Mouse (Mus musculus) liver, embryonic 15.5 days (tissue): ENCODE data around the gene Acsbg1. TPM values are rescaled to one million over a fixed set of nuclear protein-coding genes. Genes with fewer than 3 reads are reported as not detected.

Experiments
- ATAC-seq: fragments of 200-750 bp; cut with Nextera tagmentation; 2 replicates; pipeline ENCODE4 v1.8.0; 2017; ENCODE audit warnings: moderate number of reproducible peaks, mild to moderate bottlenecking, moderate library complexity; ENCODE audit not compliant: insufficient read depth
- H3K27ac ChIP-seq: fragments of 300-500 bp; sonication (generic); replicated peaks from 2 replicates; pipeline ENCODE4 v1.5.1; 2015; ENCODE audit warnings: mild to moderate bottlenecking, inconsistent platforms
- H3K27me3 ChIP-seq: fragments of 300-500 bp; sonication (generic); 2 replicates; pipeline ENCODE4 v1.6.1; 2015; ENCODE audit warnings: mild to moderate bottlenecking, inconsistent platforms
- H3K36me3 ChIP-seq: fragments of 300-500 bp; sonication (generic); replicated peaks from 2 replicates; pipeline ENCODE4 v1.6.1; 2015; ENCODE audit warnings: moderate library complexity, mild to moderate bottlenecking, inconsistent platforms
- H3K4me1 ChIP-seq: fragments of 300-500 bp; sonication (generic); replicated peaks from 2 replicates; pipeline ENCODE4 v1.6.1; 2015; ENCODE audit warnings: inconsistent platforms
- H3K4me2 ChIP-seq: fragments of 300-500 bp; sonication (generic); 2 replicates; pipeline ENCODE4 v1.6.1; 2015; ENCODE audit warnings: moderate library complexity, mild to moderate bottlenecking, inconsistent platforms
- H3K4me3 ChIP-seq: fragments of 300-500 bp; sonication (generic); replicated peaks from 2 replicates; pipeline ENCODE4 v1.5.1; 2015; ENCODE audit warnings: mild to moderate bottlenecking, inconsistent platforms
- H3K9ac ChIP-seq: fragments of 300-500 bp; sonication (generic); 2 replicates; pipeline ENCODE4 v1.6.1; 2015; ENCODE audit warnings: moderate library complexity, mild to moderate bottlenecking, inconsistent platforms
- H3K9me3 ChIP-seq: fragments of 300-500 bp; sonication (generic); replicated peaks from 2 replicates; pipeline ENCODE4 v1.6.1; 2016; ENCODE audit warnings: inconsistent platforms
- WGBS: fragments of 180-500 bp; shearing (Covaris S2); methylation state at CpG from one replicate; pipeline ENCODE4 v1.1.7; 2015; ENCODE audit warnings: mixed read lengths; ENCODE audit not compliant: insufficient replicate concordance; 5-methylcytosine and 5-hydroxymethylcytosine counted together
- polyA plus RNA-seq: library from polyadenylated mRNA; unstranded; fragments of >200 nt; fragmentation: Nextera tagmentation; extraction: Ambion mirVana; gene quantifications from 2 replicates; pipeline ENCODE4 v1.2.1, GENCODE M21; 2015

The Acsbg1 gene
- polyA plus RNA-seq, 1 experiment from 2014 or later, result 0.09 TPM

DNA sequence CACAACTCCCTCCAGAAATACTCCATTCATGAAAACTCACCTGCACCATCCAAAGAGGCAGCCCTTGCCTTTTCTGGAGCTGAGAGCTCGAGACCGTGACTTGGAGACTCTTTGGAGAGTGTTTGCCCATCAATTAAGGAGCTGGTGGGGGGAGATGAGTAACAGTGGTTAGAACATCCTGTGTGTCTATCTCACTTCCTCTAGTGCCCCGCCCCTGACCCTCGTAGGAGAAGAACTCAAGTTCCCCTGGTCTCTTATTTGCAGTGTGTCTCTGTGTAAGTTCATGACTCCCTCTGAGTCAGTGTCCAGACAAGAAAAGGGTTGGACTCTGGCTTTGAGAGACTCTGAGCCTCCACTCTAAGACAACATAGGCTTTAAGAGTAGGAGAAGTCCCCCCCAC lies 19.1 kb downstream of the Acsbg1 start:
- WGBS, result 11% methylated on average over 4 of the region's 4 CpGs
- Histone ChIP-seq H3K9ac (no peak overlapping the region), H3K9me3 (no peaks in the 10 kb centered on the region), H3K4me1 (no peaks in the 10 kb centered on the region; the same call in 1 of the 2 replicates), H3K27ac (no peak overlapping the region), H3K4me2 (no peak overlapping the region), H3K27me3 (no peaks in the 10 kb centered on the region; the same call in 1 of the 2 replicates), H3K4me3 (no peak overlapping the region), H3K36me3 (no peaks in the 10 kb centered on the region)
- ATAC-seq, result no peak

DNA sequence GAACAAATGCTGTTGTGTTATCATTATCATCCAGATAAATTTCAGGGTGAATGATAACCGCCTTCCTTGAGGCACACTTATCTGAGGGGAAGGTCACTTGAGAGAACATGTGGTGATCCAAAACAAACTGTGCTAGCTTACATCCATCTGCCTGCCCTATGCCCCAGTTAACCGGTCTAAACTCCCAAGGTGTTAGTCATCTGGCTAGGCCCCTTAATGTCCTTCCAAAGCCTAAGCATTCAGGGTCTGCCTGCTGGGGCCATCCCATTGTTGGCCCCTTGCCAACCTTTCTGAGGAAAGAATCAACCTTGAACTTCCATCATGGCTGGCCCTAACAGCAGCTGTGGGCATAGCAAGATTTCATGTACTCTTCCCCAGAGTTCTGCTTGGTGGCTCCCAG lies 19.5 kb downstream of the Acsbg1 start:
- Histone ChIP-seq H3K9ac (no peak overlapping the region), H3K36me3 (no peaks in the 10 kb centered on the region), H3K4me2 (no peak overlapping the region), H3K4me1 (no peaks in the 10 kb centered on the region; the same call in 1 of the 2 replicates), H3K27ac (no peak overlapping the region), H3K27me3 (no peaks in the 10 kb centered on the region; the same call in 1 of the 2 replicates), H3K9me3 (no peaks in the 10 kb centered on the region), H3K4me3 (no peak overlapping the region)
- ATAC-seq, result no peak
- 57% methylated on average over 2 of the region's 2 CpGs for WGBS

DNA sequence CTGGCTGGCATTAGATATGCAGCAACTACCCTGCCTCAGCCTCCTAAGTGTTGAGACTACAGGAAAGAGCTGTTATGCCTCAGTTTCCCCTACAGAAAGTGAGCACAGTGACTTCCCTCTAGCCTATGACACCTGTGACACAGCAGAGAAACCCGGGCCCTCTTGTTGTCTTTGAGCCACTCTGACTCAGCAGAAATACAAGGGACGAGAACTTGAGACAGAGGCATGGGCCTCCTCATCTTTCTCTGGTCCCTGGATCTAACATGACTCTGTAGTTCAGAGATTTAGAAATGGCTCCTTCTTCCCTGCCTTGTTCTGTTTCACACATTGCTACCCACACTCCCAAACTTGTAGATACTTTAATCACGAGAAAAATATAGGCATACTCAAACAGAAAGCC lies 20.1 kb downstream of the Acsbg1 start:
- H3K4me1 ChIP-seq, result no peaks in the 10 kb centered on the region; the same call in 1 of the 2 replicates
- ATAC-seq, result no peak
- no peak overlapping the region for H3K9ac ChIP-seq
- no peak overlapping the region for H3K27ac ChIP-seq
- H3K9me3 ChIP-seq, result no peaks in the 10 kb centered on the region
- H3K27me3 ChIP-seq, result no peaks in the 10 kb centered on the region; the same call in 1 of the 2 replicates
- WGBS, result 32% methylated on average over 3 of the region's 3 CpGs
- H3K4me2 ChIP-seq, result no peak overlapping the region
- H3K36me3 ChIP-seq, result no peaks in the 10 kb centered on the region
- H3K4me3 ChIP-seq, result no peak overlapping the region

DNA sequence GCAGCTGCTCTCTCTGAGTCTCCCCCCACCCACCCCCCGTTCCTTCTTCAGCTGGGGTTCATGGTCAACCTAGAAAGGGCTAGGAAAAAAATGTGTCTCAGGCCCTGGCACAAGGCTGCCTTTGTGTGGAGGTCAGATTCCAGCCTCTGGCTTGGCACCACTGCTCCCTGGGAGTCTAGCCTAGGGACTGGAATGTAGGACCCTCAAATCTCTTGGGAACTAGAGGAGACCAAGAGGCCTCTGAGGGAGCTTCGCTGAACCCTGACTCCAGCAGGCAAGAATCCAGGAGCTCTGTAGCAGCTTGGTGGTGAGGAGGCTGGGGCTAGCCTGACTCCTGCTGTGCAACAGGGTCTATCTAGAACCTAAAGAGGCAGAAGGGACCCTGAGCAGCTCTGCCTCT lies 22.5 kb downstream of the Acsbg1 start:
- no peaks in the 10 kb centered on the region for H3K27me3 ChIP-seq
- no peaks in the 10 kb centered on the region for H3K36me3 ChIP-seq
- H3K27ac ChIP-seq, result no peak overlapping the region
- H3K9me3 ChIP-seq, result no peaks in the 10 kb centered on the region
- no peak overlapping the region for H3K4me3 ChIP-seq
- no peak overlapping the region for H3K9ac ChIP-seq
- no peak overlapping the region for H3K4me2 ChIP-seq
- WGBS, result 31% methylated on average over 2 of the region's 2 CpGs
- ATAC-seq, result no peak
- H3K4me1 ChIP-seq, result no peaks in the 10 kb centered on the region; the same call in 1 of the 2 replicates

DNA sequence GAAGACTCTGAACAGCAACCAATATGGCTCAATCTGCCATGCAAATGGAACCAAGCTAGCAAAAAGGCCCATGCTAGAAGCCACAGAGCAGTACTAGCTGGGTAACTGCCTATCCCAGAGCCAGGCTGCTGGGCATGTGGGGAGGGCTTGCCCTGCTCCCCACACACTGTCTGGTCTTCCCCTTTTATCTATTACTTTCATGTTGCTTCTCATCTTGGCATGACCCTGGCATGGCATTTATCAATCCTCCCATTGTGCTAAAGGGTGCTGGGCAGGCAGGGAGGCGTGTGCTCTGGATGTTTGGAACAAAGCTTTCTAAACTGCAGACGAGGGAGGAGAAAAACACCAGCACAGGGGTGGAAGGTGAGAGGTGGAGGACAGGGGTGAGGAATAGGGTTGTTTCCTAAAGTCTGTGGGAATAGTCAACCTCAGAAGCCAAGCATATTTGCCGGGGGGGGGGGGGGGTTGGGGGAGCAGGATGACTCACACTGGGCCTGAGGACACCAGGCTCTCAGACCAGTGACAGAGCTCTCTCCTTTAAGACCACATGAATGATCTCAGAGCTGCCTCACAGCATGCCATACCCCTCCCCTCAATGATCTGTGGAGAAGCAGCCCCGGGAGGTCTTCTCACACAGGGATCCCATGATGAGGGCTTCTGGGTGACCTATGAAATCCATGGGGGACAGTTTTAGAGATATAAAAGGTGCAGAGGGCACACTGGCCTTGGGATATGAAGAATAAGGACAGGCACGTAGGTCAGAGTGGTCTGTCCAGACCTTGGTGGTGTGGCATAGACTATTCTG lies 24.0 kb downstream of the Acsbg1 start:
- ATAC-seq, result no peak
- H3K9me3 ChIP-seq, result no peaks in the 10 kb centered on the region
- H3K27ac ChIP-seq, result no peak overlapping the region
- no peak overlapping the region for H3K4me2 ChIP-seq
- no peaks in the 10 kb centered on the region for H3K36me3 ChIP-seq
- H3K9ac ChIP-seq, result no peak overlapping the region
- no peaks in the 10 kb centered on the region for H3K27me3 ChIP-seq
- 48% methylated on average over 5 of the region's 5 CpGs for WGBS
- no peaks in the 10 kb centered on the region; the same call in 1 of the 2 replicates for H3K4me1 ChIP-seq
- H3K4me3 ChIP-seq, result no peak overlapping the region

DNA sequence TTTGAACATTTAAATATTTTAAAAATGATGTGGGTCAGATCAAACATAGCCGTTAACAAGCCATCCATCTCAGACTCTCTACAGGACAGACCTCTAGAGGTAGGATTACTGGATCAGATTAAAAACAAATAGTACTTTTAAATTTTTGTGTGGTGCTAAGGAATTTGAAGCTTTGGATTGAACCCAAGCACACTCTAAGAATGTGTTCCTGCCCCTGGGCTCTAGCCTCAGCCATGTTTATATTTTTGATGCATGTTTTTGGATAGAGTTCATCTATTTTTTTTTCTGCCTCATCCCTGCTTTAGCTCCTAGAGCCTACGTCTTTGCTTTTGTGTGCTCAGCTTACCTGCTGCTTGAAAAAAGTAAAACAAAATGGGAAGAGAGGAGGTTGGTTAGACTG lies 28.3 kb downstream of the Acsbg1 start:
- Histone ChIP-seq H3K4me2 (no peak overlapping the region), H3K27me3 (no peaks in the 10 kb centered on the region), H3K27ac (no peak overlapping the region), H3K4me1 (0 out of 2 replicates have a peak, but pooled peaks cover 5% of the 10 kb centered on the region), H3K4me3 (no peak overlapping the region), H3K9me3 (no peaks in the 10 kb centered on the region), H3K36me3 (no peaks in the 10 kb centered on the region), H3K9ac (no peak overlapping the region)
- 72% methylated on average over 2 of the region's 2 CpGs for WGBS
- ATAC-seq, result no peak

DNA sequence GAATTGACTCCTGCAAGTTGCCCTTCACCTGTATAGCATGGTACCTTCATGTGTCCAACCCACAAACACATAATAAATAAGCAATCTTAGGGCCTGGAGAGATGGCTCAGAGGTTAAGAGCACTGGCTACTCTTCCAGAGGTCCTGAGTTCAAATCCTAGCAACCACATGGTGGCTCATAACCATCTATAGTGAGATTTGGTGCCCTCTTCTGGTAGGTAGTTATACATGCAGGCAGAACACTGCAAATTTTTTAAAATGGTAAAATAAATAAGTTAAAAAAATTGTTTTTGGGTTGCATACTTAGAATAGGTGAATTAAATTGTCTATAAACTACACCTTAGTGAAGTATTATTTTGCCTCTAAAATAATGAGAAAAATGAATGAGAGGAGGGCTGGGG lies 30.8 kb downstream of the Acsbg1 start:
- H3K36me3 ChIP-seq, result no peaks in the 10 kb centered on the region
- H3K9ac ChIP-seq, result no peak overlapping the region
- H3K4me2 ChIP-seq, result no peak overlapping the region
- no peak for ATAC-seq
- H3K4me1 ChIP-seq, result 0 out of 2 replicates have a peak, but pooled peaks cover 5% of the 10 kb centered on the region
- no peak overlapping the region for H3K4me3 ChIP-seq
- no peaks in the 10 kb centered on the region for H3K9me3 ChIP-seq
- no peaks in the 10 kb centered on the region for H3K27me3 ChIP-seq
- H3K27ac ChIP-seq, result no peak overlapping the region

DNA sequence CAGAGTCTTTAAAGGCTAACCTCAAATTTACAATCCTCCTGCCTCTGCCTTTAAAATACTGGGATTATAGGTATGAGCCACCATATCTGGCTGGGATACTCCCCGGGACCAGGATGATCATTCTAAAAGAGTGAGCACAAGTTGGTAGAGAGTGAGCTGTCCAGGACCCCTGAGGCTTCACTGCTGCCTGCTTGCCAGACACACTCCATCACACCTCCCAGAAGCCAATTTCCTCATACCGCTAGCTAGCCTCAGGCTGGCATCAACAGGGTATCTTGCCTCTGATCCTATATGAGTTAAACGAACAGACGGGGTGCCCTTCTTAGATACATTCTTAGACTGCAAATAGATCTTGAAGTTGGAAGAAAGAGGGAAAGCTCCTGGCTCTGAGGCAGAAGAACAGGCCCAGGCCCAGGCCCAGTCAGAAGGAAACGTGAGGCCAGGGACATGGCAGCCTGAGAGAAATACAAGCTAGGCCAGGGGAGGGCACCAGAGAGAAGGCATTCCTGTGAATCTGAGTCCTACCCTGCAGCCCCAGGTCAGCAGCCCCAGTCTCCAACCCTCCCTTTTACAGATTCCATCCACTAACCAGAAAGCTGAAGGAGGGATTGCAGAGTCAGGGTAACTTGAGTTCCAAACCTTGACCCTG lies 31.9 kb downstream of the Acsbg1 start:
- H3K36me3 ChIP-seq, result no peaks in the 10 kb centered on the region
- H3K4me2 ChIP-seq, result no peak overlapping the region
- no peaks in the 10 kb centered on the region for H3K27me3 ChIP-seq
- H3K4me1 ChIP-seq, result 0 out of 2 replicates have a peak, but pooled peaks cover 5% of the 10 kb centered on the region
- no peak for ATAC-seq
- H3K9me3 ChIP-seq, result no peaks in the 10 kb centered on the region
- H3K4me3 ChIP-seq, result no peak overlapping the region
- 76% methylated on average over 5 of the region's 5 CpGs for WGBS
- no peak overlapping the region for H3K27ac ChIP-seq
- no peak overlapping the region for H3K9ac ChIP-seq

DNA sequence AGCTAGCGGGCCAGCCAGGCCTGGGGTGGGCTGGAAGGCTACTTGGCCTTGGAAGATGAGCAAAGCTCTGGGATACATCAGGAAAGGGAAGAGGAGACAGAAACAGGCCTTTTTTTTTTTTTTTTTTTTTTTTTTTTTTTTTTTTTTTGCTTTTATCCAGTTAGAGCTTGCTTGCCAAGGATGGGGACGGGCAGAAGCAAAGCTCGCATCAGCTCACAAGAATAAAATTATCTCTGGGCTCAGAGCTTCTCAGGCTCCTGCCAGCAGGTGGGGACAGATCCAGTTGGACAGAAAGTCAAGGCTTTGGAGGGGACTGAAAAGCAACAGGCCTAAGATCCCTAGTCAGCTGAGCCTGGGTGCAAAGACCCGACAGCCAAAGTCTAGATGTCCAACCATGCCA lies 32.9 kb downstream of the Acsbg1 start:
- H3K9me3 ChIP-seq, result no peaks in the 10 kb centered on the region
- WGBS, result 79% methylated on average over 4 of the region's 4 CpGs
- H3K27me3 ChIP-seq, result no peaks in the 10 kb centered on the region
- ATAC-seq, result no peak
- no peak overlapping the region for H3K9ac ChIP-seq
- no peak overlapping the region for H3K4me2 ChIP-seq
- 0 out of 2 replicates have a peak, but pooled peaks cover 5% of the 10 kb centered on the region for H3K4me1 ChIP-seq
- H3K27ac ChIP-seq, result no peak overlapping the region
- no peaks in the 10 kb centered on the region for H3K36me3 ChIP-seq
- no peak overlapping the region for H3K4me3 ChIP-seq

DNA sequence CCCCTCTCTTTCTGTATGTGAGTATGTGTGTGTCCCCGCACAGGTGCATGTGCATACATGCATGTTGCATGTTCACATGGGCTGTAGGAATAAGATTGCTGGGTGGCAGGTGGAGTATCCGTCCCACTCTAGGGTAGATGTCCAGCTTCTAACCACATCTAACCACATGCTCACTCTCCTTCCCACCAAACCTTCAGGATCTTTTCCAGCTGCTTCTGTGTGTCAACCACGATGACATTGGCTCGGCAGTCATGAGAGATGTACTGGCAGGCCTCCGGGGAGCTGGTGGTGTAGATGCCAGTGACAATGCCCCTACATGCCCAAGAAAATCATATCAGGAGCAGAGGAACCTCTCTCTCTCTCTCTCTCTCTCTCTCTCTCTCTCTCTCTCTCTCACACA lies 34.4 kb downstream of the Acsbg1 start:
- H3K4me2 ChIP-seq, result no peak overlapping the region
- no peaks in the 10 kb centered on the region for H3K9me3 ChIP-seq
- H3K27ac ChIP-seq, result no peak overlapping the region
- H3K4me1 ChIP-seq, result 0 out of 2 replicates have a peak, but pooled peaks cover 5% of the 10 kb centered on the region
- H3K9ac ChIP-seq, result no peak overlapping the region
- WGBS, result 68% methylated on average over 5 of the region's 5 CpGs
- no peak for ATAC-seq
- H3K27me3 ChIP-seq, result no peaks in the 10 kb centered on the region
- H3K36me3 ChIP-seq, result no peaks in the 10 kb centered on the region
- no peak overlapping the region for H3K4me3 ChIP-seq

DNA sequence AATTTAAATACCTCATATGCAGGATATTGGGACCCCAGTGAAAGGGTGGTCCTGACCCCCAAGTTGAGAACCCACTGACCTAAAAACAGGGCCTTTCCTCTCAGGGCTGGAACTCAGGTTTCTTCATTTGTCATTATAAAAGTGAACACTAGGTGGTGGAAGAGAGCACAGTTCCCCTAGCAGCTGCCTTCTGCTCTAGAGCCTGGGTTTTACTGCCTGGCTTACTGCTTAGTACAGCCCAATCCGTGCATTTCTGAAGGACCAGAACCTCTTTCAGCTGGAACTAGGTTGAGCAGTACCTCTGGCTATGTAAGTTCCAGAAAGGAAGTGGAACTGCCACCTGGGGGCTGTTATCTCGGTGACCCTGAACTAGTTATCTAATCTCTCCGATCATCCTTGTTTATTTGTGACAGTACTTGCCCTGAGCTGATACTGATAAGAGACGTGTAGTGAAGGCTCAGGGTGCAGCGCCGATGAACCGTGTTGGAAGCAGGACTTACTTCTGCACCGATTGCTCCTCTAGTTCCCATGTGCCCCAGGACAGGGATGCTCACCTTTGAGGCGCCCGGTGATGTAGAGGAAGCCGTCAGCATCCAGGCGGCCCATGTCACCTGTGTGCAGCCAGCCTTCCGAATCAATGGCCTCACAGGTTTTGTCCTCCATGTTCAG lies 47.4 kb downstream of the Acsbg1 start:
- Histone ChIP-seq H3K9me3 (no peaks in the 10 kb centered on the region), H3K4me1 (peaks cover 5% of the 10 kb centered on the region), H3K9ac (no peak overlapping the region), H3K27me3 (no peaks in the 10 kb centered on the region), H3K4me3 (no peak overlapping the region), H3K36me3 (no peaks in the 10 kb centered on the region), H3K27ac (no peak overlapping the region), H3K4me2 (0 out of 2 replicates have a peak overlapping the region, but pooled peaks have one; percentile 6)
- 36% methylated on average over 13 of the region's 13 CpGs for WGBS
- ATAC-seq, result no peak
